Mouse (Mus musculus): ENCODE results near the gene Ggt5.

- TF ChIP-seq POLR2A (IDR thresholded peaks at IDR 0.05; ENCODE audit: extremely low read depth, insufficient read depth, low read length) (no peak), CTCF (IDR thresholded peaks at IDR 0.05; ENCODE audit: extremely low read depth, insufficient read depth, low read length) (no peak)
Measured at GRCm38 (mm10) chr10:75573181-75573580, 16.0 kb upstream of the Ggt5 start.

All from cortical plate, adult 2 months (tissue).